Mouse (Mus musculus): ENCODE measurements around the gene Gm20388.

DNA sequence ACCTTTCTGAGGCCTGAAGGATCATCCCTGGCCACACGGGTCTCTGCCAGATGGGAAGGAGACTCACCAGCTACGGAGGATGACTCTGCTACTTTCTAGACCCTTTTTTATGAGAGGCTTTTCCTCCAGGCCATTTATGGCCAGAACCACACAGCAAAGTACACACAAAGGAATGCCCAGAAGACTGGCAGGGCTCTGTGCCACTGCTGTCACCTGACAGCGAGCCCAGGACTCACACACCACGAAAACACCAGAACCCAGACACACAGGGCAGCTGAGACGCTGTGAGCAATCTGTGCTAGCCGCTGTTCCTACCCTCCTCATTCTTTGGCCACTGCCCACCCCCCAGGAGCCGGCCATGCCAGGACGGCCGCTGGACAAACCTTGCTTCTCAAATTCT lies 4465.1 kb downstream of the Gm20388 start:
- TF ChIP-seq CTCF (IDR thresholded peaks at IDR 0.05; ENCODE audit: insufficient read depth, low read depth, low read length) (no peak), POLR2A (IDR thresholded peaks at IDR 0.05; ENCODE audit: insufficient read depth, low read depth, low read length) (no peak)

All from olfactory bulb, adult 2 months (tissue).